Mouse (Mus musculus): ENCODE results near the gene Elavl1. TPM values are rescaled to one million over a fixed set of nuclear protein-coding genes. Genes with fewer than 3 reads are reported as not detected.

The Elavl1 gene
- polyA plus RNA-seq, 1 experiment from 2014 or later = 163 TPM

- H3K9ac ChIP-seq (replicated peaks) = no peak overlapping the region
- H3K36me3 ChIP-seq = peaks cover 22% of the 10 kb centered on the region
- H3K27ac ChIP-seq = no peak overlapping the region
- no peaks in the 10 kb centered on the region for H3K27me3 ChIP-seq
- peaks cover 38% of the 10 kb centered on the region for H3K4me1 ChIP-seq (replicated peaks)
- no peak overlapping the region for H3K4me3 ChIP-seq (replicated peaks)
- H3K9me3 ChIP-seq = no peaks in the 10 kb centered on the region
- H3K4me2 ChIP-seq (replicated peaks) = no peak overlapping the region
- 97% methylated on average over 11 of the region's 11 CpGs for WGBS
- no peak for ATAC-seq
Observed at GRCm38 (mm10) chr8:4319573-4319872, 5.7 kb downstream of the Elavl1 start.

GRCm38 (mm10) chr8:4318796-4319572 lies 6.2 kb downstream of the Elavl1 start:
- H3K4me2 ChIP-seq (replicated peaks) = no peak overlapping the region
- no peak for ATAC-seq

DNA sequence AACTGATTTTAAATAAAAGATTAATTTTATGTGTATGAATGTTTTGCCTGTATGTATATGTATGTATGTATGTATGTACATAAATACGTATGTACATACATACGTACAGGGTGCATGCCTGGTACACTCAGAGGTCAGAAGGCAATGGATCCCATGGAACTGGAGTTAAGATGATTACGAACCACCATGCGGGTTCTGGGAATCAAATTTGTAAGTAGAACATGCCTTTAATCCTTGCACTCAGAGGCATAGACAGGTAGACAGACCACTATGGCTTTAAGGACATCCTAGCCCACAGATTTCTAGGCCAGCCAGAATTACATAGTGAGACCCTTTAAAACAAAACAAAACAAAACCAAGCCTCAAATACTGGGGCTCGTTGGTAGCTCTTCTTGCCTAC lies 7.1 kb downstream of the Elavl1 start:
- H3K4me3 ChIP-seq (replicated peaks) = no peak overlapping the region
- no peak overlapping the region for H3K27ac ChIP-seq
- no peak for ATAC-seq
- peaks cover 22% of the 10 kb centered on the region for H3K36me3 ChIP-seq
- no peaks in the 10 kb centered on the region for H3K27me3 ChIP-seq
- WGBS = 94% methylated on average over 5 of the region's 5 CpGs
- H3K9me3 ChIP-seq = no peaks in the 10 kb centered on the region
- peaks cover 28% of the 10 kb centered on the region for H3K4me1 ChIP-seq (replicated peaks)
- H3K9ac ChIP-seq (replicated peaks) = no peak overlapping the region
- H3K4me2 ChIP-seq (replicated peaks) = no peak overlapping the region

More at GRCm38 (mm10) chr8:4318796-4319572, 6.2 kb downstream of the Elavl1 start:
- WGBS = 83% methylated on average over 2 of the region's 2 CpGs
- H3K27ac ChIP-seq = no peak overlapping the region
- H3K27me3 ChIP-seq = no peaks in the 10 kb centered on the region
- H3K4me1 ChIP-seq (replicated peaks) = peaks cover 36% of the 10 kb centered on the region
- no peaks in the 10 kb centered on the region for H3K9me3 ChIP-seq
- no peak overlapping the region for H3K9ac ChIP-seq (replicated peaks)
- peaks cover 22% of the 10 kb centered on the region for H3K36me3 ChIP-seq
- H3K4me3 ChIP-seq (replicated peaks) = no peak overlapping the region

- 91% methylated on average over 3 of the region's 3 CpGs for WGBS
- Histone ChIP-seq H3K4me2 (replicated peaks) (no peak overlapping the region), H3K4me1 (replicated peaks) (no peaks in the 10 kb centered on the region), H3K4me3 (replicated peaks) (no peak overlapping the region), H3K27me3 (no peaks in the 10 kb centered on the region), H3K36me3 (peaks cover 17% of the 10 kb centered on the region), H3K9ac (replicated peaks) (no peak overlapping the region), H3K27ac (no peak overlapping the region), H3K9me3 (no peaks in the 10 kb centered on the region)
- ATAC-seq = no peak
Observed at GRCm38 (mm10) chr8:4314852-4315251, 10.4 kb downstream of the Elavl1 start.

- ATAC-seq = no peak
- 83% methylated on average over 3 of the region's 3 CpGs for WGBS
- Histone ChIP-seq H3K9me3 (no peaks in the 10 kb centered on the region), H3K4me1 (replicated peaks) (no peaks in the 10 kb centered on the region), H3K4me3 (replicated peaks) (no peak overlapping the region), H3K4me2 (replicated peaks) (no peak overlapping the region), H3K36me3 (peaks cover 31% of the 10 kb centered on the region), H3K27me3 (no peaks in the 10 kb centered on the region), H3K9ac (replicated peaks) (no peak overlapping the region), H3K27ac (no peak overlapping the region)
Observed at GRCm38 (mm10) chr8:4313254-4314124, 11.7 kb downstream of the Elavl1 start.

GRCm38 (mm10) chr8:4312104-4312503 lies 13.1 kb downstream of the Elavl1 start:
- Histone ChIP-seq H3K4me1 (replicated peaks) (no peaks in the 10 kb centered on the region), H3K27me3 (no peaks in the 10 kb centered on the region), H3K27ac (no peak overlapping the region), H3K9me3 (no peaks in the 10 kb centered on the region), H3K36me3 (peaks cover 45% of the 10 kb centered on the region), H3K9ac (replicated peaks) (no peak overlapping the region), H3K4me3 (replicated peaks) (no peak overlapping the region), H3K4me2 (replicated peaks) (no peak overlapping the region)
- ATAC-seq = no peak

DNA sequence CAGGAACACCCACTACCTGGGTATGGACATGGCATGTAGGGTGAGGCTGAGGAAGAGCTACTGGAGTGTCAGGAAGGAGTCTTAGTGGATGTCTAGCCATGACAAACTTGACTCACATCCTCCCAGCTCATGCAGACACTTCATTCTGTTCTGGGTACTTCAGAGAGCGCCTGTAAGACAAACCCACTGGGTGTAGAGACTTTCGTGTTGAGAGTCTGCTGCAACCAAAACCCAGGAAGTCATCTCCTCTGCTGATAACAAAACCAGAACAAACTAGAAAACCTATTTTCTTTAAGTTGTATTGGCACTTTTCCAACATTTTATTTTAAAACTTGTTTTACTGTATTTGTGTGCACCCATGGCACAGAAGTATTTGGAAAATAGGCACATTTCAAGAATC lies 19.4 kb downstream of the Elavl1 start:
- Histone ChIP-seq H3K9ac (replicated peaks) (no peak overlapping the region), H3K4me3 (replicated peaks) (no peak overlapping the region), H3K9me3 (no peaks in the 10 kb centered on the region), H3K4me2 (replicated peaks) (no peak overlapping the region), H3K36me3 (peaks cover 98% of the 10 kb centered on the region), H3K4me1 (replicated peaks) (no peaks in the 10 kb centered on the region), H3K27ac (no peak overlapping the region), H3K27me3 (no peaks in the 10 kb centered on the region)
- ATAC-seq = no peak
- 96% methylated on average over 2 of the region's 2 CpGs for WGBS

- Histone ChIP-seq H3K27me3 (no peaks in the 10 kb centered on the region), H3K4me1 (replicated peaks) (no peaks in the 10 kb centered on the region), H3K9me3 (no peaks in the 10 kb centered on the region), H3K9ac (replicated peaks) (no peak overlapping the region), H3K27ac (no peak overlapping the region), H3K4me3 (replicated peaks) (no peak overlapping the region), H3K36me3 (peaks cover 97% of the 10 kb centered on the region), H3K4me2 (replicated peaks) (no peak overlapping the region)
- WGBS = 90% methylated on average over 3 of the region's 3 CpGs
- no peak for ATAC-seq
Observed at GRCm38 (mm10) chr8:4304124-4304547, 21.1 kb downstream of the Elavl1 start.

DNA sequence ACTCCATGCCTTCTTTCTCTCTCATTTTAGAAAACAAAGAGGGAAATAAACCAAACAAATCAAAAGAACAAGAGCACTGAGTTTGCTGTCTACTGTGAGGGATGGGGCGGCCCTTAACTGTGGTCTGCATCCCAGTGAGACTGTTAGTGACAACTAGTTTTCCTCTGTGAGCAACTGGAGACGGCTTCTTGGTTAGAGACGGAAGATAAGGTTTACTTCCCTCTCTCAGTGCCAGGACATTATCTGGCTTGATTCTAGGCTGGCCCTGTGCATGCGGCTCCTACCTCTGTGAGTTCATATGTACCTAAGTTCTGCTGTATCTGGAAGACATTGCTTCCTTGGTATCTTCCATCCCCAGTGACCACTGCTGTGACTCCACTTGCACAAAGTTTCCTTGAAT lies 27.4 kb downstream of the Elavl1 start:
- Histone ChIP-seq H3K9me3 (no peaks in the 10 kb centered on the region), H3K9ac (replicated peaks) (no peak overlapping the region), H3K27ac (no peak overlapping the region), H3K27me3 (no peaks in the 10 kb centered on the region), H3K4me2 (replicated peaks) (no peak overlapping the region), H3K4me1 (replicated peaks) (no peaks in the 10 kb centered on the region), H3K4me3 (replicated peaks) (no peak overlapping the region), H3K36me3 (peaks cover 82% of the 10 kb centered on the region)
- 97% methylated on average over 4 of the region's 4 CpGs for WGBS
- ATAC-seq = no peak

DNA sequence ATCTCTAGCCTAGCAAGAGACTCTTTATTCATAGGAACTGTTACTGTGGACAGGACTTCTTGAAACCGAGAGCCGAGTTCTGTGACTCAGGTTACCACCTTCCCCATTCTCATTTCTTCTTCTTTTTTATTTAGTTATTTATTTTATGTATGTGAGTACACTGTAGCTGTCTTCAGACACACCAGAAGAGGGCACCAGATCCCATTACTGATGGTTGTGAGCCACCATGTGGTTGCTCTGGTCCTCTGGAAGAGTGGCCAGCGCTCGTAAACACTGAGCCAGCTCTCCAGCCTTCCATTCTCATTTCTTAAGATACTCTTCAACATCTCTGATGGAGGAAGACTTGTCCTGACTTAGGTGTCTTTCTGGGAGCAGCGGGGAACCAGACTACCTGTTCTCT lies 32.5 kb downstream of the Elavl1 start:
- Histone ChIP-seq H3K4me1 (replicated peaks) (no peaks in the 10 kb centered on the region), H3K36me3 (peaks cover 76% of the 10 kb centered on the region), H3K27me3 (no peaks in the 10 kb centered on the region), H3K4me3 (replicated peaks) (no peak overlapping the region), H3K9ac (replicated peaks) (no peak overlapping the region), H3K4me2 (replicated peaks) (no peak overlapping the region), H3K9me3 (no peaks in the 10 kb centered on the region), H3K27ac (no peak overlapping the region)
- no peak for ATAC-seq
- 95% methylated on average over 5 of the region's 5 CpGs for WGBS

- H3K27ac ChIP-seq = peak overlapping the region; percentile 76
- H3K9ac ChIP-seq (replicated peaks) = peak overlapping the region; percentile 74; the same call in 1 of the 2 replicates
- H3K4me2 ChIP-seq (replicated peaks) = peak overlapping the region; percentile 81
- peak overlapping the region; percentile 74 for H3K4me3 ChIP-seq (replicated peaks)
- no peak for ATAC-seq
- H3K4me1 ChIP-seq (replicated peaks) = peaks cover 19% of the 10 kb centered on the region
- H3K36me3 ChIP-seq = peaks cover 26% of the 10 kb centered on the region
- no peaks in the 10 kb centered on the region for H3K27me3 ChIP-seq
- WGBS = 25% methylated on average over 9 of the region's 9 CpGs
- H3K9me3 ChIP-seq = no peaks in the 10 kb centered on the region
Observed at GRCm38 (mm10) chr8:4276111-4276465, 49.1 kb downstream of the Elavl1 start.

- WGBS = under 1% methylated on average over 39 of the region's 39 CpGs
Observed at GRCm38 (mm10) chr8:4275275-4276110, 49.7 kb downstream of the Elavl1 start, which contains the start of gene Timm44. TSS of gene Timm44 (minus strand) at chr8:4275913.

More at GRCm38 (mm10) chr8:4275275-4276110, 49.7 kb downstream of the Elavl1 start, which contains the start of gene Timm44:
- Histone ChIP-seq H3K9me3 (no peaks in the 10 kb centered on the region), H3K27me3 (no peaks in the 10 kb centered on the region), H3K9ac (replicated peaks) (peak within 1 kb of the TSS; percentile 74), H3K4me1 (replicated peaks) (peaks cover 19% of the 10 kb centered on the region), H3K4me2 (replicated peaks) (peak within 1 kb of the TSS; percentile 81), H3K36me3 (peaks cover 26% of the 10 kb centered on the region), H3K27ac (peak within 1 kb of the TSS; percentile 76), H3K4me3 (replicated peaks) (peak within 1 kb of the TSS; percentile 74)
- peak; percentile 96 for ATAC-seq

All from midbrain, embryonic 13.5 days (tissue).